Mouse (Mus musculus): ENCODE data around the gene Kcne1.

GRCm38 (mm10) chr16:92399490-92400458 is 40.5 kb upstream of the Kcne1 start:
- TF ChIP-seq HCFC1 (IDR thresholded peaks at IDR 0.05; ENCODE audit: borderline replicate concordance, insufficient read depth, low read length): no peak
- TF ChIP-seq ZC3H11A (IDR thresholded peaks at IDR 0.05; ENCODE audit: borderline replicate concordance, low read depth, low read length): no peak

Measured in ES-E14 (cell line).